ENCODE assay signal across 25 mouse cellular contexts in genomic region chr10:110701276-110701675, GRCm38 (mm10).
"Had no signal": no experiment of that assay in that cellular context is flagged by ENCODE, and none has a peak within 500 bp of the region (broad histone marks: within the 10 kb centered on the region; RNA-seq: fewer than 3 reads in every experiment).

No protein-coding gene starts in this region.

- ATAC-seq: hindbrain, embryonic 16.5 days; inflammation-experienced regulatory T-cells, adult 6 months; intestine, embryonic 15.5 days; intestine, postnatal 0 days; liver, postnatal 0 days had no signal

- H3K36me3 ChIP-seq: heart, embryonic 10.5 days; heart, embryonic 12.5 days; hindbrain, embryonic 10.5 days; hindbrain, embryonic 12.5 days; intestine, embryonic 15.5 days; limb, embryonic 10.5 days; limb, embryonic 12.5 days; liver, embryonic 13.5 days; liver, embryonic 15.5 days had no signal

- H3K9me3 ChIP-seq: heart, embryonic 10.5 days; hindbrain, embryonic 10.5 days; hindbrain, embryonic 12.5 days; intestine, embryonic 15.5 days; limb, embryonic 10.5 days; limb, embryonic 12.5 days; liver, embryonic 13.5 days; liver, embryonic 15.5 days had no signal

- H3K4me3 ChIP-seq: gastrocnemius, adult 2 months; heart, embryonic 10.5 days; heart, embryonic 12.5 days; hindbrain, embryonic 10.5 days; hindbrain, embryonic 12.5 days; intestine, embryonic 15.5 days; layer of hippocampus, adult 2 months; left cerebral cortex, adult 2 months; limb, embryonic 10.5 days; limb, embryonic 12.5 days; liver, embryonic 13.5 days; liver, embryonic 15.5 days had no signal

- H3K4me2 ChIP-seq: heart, embryonic 12.5 days; hindbrain, embryonic 12.5 days; hindbrain, embryonic 14.5 days; intestine, embryonic 15.5 days; limb, embryonic 12.5 days; liver, embryonic 11.5 days; liver, embryonic 13.5 days; liver, embryonic 15.5 days had no signal

- H3K9ac ChIP-seq: heart, embryonic 12.5 days; hindbrain, embryonic 12.5 days; hindbrain, embryonic 14.5 days; intestine, embryonic 15.5 days; limb, embryonic 12.5 days; liver, embryonic 13.5 days; liver, embryonic 15.5 days; liver, postnatal 0 days had no signal

- H3K4me1 ChIP-seq: heart, embryonic 10.5 days; heart, embryonic 12.5 days; hindbrain, embryonic 10.5 days; hindbrain, embryonic 12.5 days; intestine, embryonic 15.5 days; limb, embryonic 10.5 days; limb, embryonic 12.5 days; liver, embryonic 13.5 days; liver, embryonic 15.5 days had no signal

- H3K27ac ChIP-seq: gastrocnemius, adult 2 months; heart, embryonic 10.5 days; hindbrain, embryonic 10.5 days; hindbrain, embryonic 12.5 days; hindbrain, embryonic 14.5 days; intestine, embryonic 15.5 days; layer of hippocampus, adult 2 months; left cerebral cortex, adult 2 months; limb, embryonic 10.5 days; limb, embryonic 12.5 days; liver, embryonic 13.5 days; liver, embryonic 15.5 days had no signal

- DNase-seq: gastrocnemius, adult 2 months; gastrocnemius, postnatal 10 days; gastrocnemius, postnatal 25 days; heart, adult 18-20 months; heart, postnatal 10 days; heart, postnatal 4 days; kidney, adult 18-20 months; kidney, postnatal 14 days; liver, embryonic 13.5 days; liver, postnatal 0 days had no signal

- H3K27me3 ChIP-seq: heart, embryonic 12.5 days; hindbrain, embryonic 12.5 days; intestine, embryonic 15.5 days; limb, embryonic 12.5 days; liver, embryonic 13.5 days; liver, embryonic 15.5 days had no signal
